Mouse (Mus musculus) forebrain, embryonic 15.5 days (tissue): ENCODE results near the gene Vps13c. TPM values are rescaled to one million over a fixed set of nuclear protein-coding genes. Genes with fewer than 3 reads are reported as not detected.

Source experiments
- ATAC-seq: fragments of 200-750 bp; cut with Nextera tagmentation; replicated peaks from 2 replicates; pipeline ENCODE4 v1.8.0; 2017; ENCODE audit warnings: mild to moderate bottlenecking, moderate TSS enrichment, moderate library complexity
- H3K27ac ChIP-seq: fragments of 300-500 bp; sonication (generic); replicated peaks from 2 replicates; pipeline ENCODE4 v1.5.1; 2015; ENCODE audit warnings: mild to moderate bottlenecking, inconsistent platforms
- H3K27me3 ChIP-seq: fragments of 300-500 bp; sonication (generic); 2 replicates; pipeline ENCODE4 v1.6.1; 2015; ENCODE audit warnings: inconsistent platforms
- H3K36me3 ChIP-seq: fragments of 300-500 bp; sonication (generic); 2 replicates; pipeline ENCODE4 v1.6.1; 2015; ENCODE audit warnings: mild to moderate bottlenecking, inconsistent platforms
- H3K4me1 ChIP-seq: fragments of 300-500 bp; sonication (generic); 2 replicates; pipeline ENCODE4 v1.6.1; 2015; ENCODE audit warnings: inconsistent platforms
- H3K4me2 ChIP-seq: fragments of 300-500 bp; sonication (generic); replicated peaks from 2 replicates; pipeline ENCODE4 v1.6.1; 2015; ENCODE audit warnings: mild to moderate bottlenecking, inconsistent platforms
- H3K4me3 ChIP-seq: fragments of 300-500 bp; sonication (generic); 2 replicates; pipeline ENCODE4 v1.5.1; 2015; ENCODE audit warnings: mild to moderate bottlenecking, inconsistent platforms
- H3K9ac ChIP-seq: fragments of 300-500 bp; sonication (generic); replicated peaks from 2 replicates; pipeline ENCODE4 v1.6.1; 2015; ENCODE audit warnings: mild to moderate bottlenecking, inconsistent platforms
- H3K9me3 ChIP-seq: fragments of 300-500 bp; sonication (generic); 2 replicates; pipeline ENCODE4 v1.6.1; 2016; ENCODE audit warnings: inconsistent platforms
- WGBS: fragments of 180-500 bp; shearing (Covaris S2); methylation state at CpG from one replicate; pipeline ENCODE4 v1.1.7; 2015; ENCODE audit warnings: mixed read lengths; 5-methylcytosine and 5-hydroxymethylcytosine counted together
- polyA plus RNA-seq: library from polyadenylated mRNA; unstranded; fragments of >200 nt; fragmentation: Nextera tagmentation; extraction: Ambion mirVana; gene quantifications from 2 replicates; pipeline ENCODE4 v1.2.1, GENCODE M21; 2015

Gene Vps13c
- polyA plus RNA-seq, 1 experiment from 2014 or later, result 7.8 TPM

- Histone ChIP-seq H3K4me1 (0 out of 2 replicates have a peak, but pooled peaks cover 4% of the 10 kb centered on the region), H3K36me3 (no peaks in the 10 kb centered on the region), H3K4me3 (no peak overlapping the region), H3K27me3 (no peaks in the 10 kb centered on the region), H3K9ac (no peak overlapping the region), H3K27ac (no peak overlapping the region), H3K4me2 (no peak overlapping the region), H3K9me3 (no peaks in the 10 kb centered on the region)
- 10% methylated on average over 8 of the region's 8 CpGs for WGBS
- no peak for ATAC-seq
Measured at GRCm38 (mm10) chr9:67813665-67814337, 26.4 kb upstream of the Vps13c start.

DNA sequence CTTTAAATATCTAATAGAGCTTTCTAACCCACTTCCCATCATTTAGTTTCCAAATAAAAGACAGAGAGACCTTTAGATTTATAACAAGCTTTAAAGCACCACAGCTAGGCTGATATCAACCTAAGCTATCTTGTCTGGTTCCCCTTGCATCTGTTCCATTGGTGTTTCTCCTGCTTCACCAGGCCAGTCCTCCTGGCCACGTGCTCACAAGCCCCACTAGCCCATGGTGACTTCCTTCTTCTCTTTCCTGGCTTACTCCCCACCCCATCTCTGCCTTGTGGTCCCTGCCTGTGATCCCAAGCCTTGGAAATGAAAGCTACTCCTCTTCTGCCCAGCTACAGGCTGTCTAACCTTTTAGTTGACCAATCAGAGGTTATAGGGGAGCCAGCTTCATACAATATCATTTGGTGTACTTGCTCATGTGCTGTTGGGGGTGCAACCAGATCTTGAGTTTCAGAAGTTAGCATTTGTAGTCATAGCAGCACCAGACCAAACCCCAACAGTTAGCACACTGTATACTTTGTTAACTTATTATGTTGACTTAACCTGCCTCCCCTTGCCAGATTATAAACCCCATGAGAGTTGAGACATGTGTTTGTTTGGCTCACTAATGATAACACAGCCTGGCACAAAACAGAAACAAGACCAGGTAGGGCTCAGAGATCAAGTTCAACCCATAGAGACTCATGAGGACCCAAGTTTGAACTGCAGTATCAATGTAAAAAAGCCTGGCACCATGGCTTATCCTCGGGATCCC is 23.8 kb upstream of the Vps13c start:
- no peaks in the 10 kb centered on the region for H3K27me3 ChIP-seq
- ATAC-seq, result no peak
- no peak overlapping the region for H3K27ac ChIP-seq
- H3K4me2 ChIP-seq, result no peak overlapping the region
- 70% methylated on average over 2 of the region's 2 CpGs for WGBS
- no peaks in the 10 kb centered on the region for H3K9me3 ChIP-seq
- 0 out of 2 replicates have a peak, but pooled peaks cover 4% of the 10 kb centered on the region for H3K4me1 ChIP-seq
- no peak overlapping the region for H3K4me3 ChIP-seq
- H3K36me3 ChIP-seq, result no peaks in the 10 kb centered on the region
- H3K9ac ChIP-seq, result no peak overlapping the region

DNA sequence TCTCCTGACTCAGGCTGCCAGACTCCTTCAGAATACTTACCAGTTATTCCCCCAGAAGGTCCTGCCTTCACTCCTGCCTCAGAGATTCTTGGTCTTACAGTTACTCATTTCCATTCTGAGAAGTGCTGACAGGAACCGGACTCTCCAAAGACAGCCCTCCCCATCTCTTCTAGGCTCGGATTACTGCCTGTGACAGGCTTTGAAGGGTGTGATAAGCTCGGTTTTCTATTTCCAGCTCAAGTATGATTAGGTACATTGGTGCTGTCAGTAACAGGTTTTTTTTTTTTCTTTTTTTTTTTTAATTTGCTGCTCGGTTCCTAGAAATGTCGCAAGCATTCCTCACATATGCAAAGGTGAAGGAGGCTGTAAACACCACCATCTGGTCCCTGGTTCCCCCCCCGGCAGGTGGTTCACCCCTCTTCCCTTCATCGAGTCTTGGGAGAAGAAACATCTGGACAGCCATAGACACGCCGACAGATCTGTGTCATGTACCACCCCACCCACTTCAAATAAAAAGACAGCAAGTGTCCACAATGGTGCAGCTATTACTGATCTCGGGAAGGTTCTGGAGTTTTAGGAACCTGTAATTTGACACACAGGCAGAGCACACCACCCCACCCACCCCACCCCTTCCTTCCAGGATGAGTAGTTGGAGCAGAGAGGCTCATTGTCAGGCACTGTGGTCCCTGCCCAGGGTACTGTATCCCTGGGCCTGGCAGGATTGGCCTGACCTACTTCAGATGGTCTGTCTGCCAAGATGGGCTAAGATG is 22.1 kb upstream of the Vps13c start:
- no peak for ATAC-seq
- 60% methylated on average over 10 of the region's 10 CpGs for WGBS

DNA sequence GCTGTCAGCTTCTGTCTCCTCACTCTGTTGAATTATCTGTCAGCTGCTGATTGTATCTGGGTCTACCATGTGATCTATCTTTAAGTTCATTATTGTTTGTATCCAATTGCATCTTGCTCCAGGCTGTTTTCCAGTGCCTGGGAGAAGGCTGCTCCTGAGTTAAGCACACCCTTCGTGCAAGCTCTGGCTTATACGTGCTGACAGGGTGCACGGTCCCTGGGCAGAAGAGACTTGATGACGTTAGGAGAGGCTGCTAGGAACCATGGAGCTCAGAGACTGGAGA is 21.6 kb upstream of the Vps13c start:
- H3K4me3 ChIP-seq, result no peak overlapping the region
- 0 out of 2 replicates have a peak, but pooled peaks cover 3% of the 10 kb centered on the region for H3K4me1 ChIP-seq
- H3K27me3 ChIP-seq, result no peaks in the 10 kb centered on the region
- no peak overlapping the region for H3K27ac ChIP-seq
- H3K9ac ChIP-seq, result no peak overlapping the region
- H3K4me2 ChIP-seq, result no peak overlapping the region
- ATAC-seq, result no peak
- H3K9me3 ChIP-seq, result no peaks in the 10 kb centered on the region
- WGBS, result 90% methylated on average over 4 of the region's 4 CpGs
- no peaks in the 10 kb centered on the region for H3K36me3 ChIP-seq

More for the DNA sequence above, 22.1 kb upstream of the Vps13c start:
- H3K36me3 ChIP-seq, result no peaks in the 10 kb centered on the region
- no peaks in the 10 kb centered on the region for H3K9me3 ChIP-seq
- H3K27me3 ChIP-seq, result no peaks in the 10 kb centered on the region
- H3K4me1 ChIP-seq, result 0 out of 2 replicates have a peak, but pooled peaks cover 4% of the 10 kb centered on the region
- no peak overlapping the region for H3K4me2 ChIP-seq
- H3K4me3 ChIP-seq, result no peak overlapping the region
- H3K9ac ChIP-seq, result no peak overlapping the region
- no peak overlapping the region for H3K27ac ChIP-seq

DNA sequence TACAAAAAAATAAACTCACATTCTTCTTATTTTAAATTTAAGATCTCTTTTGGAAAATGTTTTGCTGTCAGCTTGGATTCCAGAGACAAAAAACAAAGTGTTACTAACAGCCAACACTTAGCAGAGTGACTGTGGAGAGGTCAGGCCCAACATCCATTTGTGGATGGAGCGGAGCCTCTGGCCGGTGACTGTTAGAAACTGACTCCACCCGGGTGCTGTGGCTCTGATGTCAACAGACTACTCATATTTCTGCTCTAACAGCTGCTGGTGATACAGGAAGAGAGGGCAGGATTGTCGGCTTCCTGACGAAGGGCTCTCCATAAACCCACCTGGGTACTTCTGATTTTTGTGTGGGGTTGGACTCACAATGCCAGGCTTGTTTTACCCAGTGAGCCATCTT is 17.1 kb upstream of the Vps13c start:
- Histone ChIP-seq H3K4me2 (no peak overlapping the region), H3K27me3 (no peaks in the 10 kb centered on the region), H3K9me3 (no peaks in the 10 kb centered on the region), H3K4me3 (no peak overlapping the region), H3K36me3 (no peaks in the 10 kb centered on the region), H3K4me1 (no peaks in the 10 kb centered on the region), H3K9ac (no peak overlapping the region), H3K27ac (no peak overlapping the region)
- ATAC-seq, result no peak
- 89% methylated on average over 5 of the region's 5 CpGs for WGBS

DNA sequence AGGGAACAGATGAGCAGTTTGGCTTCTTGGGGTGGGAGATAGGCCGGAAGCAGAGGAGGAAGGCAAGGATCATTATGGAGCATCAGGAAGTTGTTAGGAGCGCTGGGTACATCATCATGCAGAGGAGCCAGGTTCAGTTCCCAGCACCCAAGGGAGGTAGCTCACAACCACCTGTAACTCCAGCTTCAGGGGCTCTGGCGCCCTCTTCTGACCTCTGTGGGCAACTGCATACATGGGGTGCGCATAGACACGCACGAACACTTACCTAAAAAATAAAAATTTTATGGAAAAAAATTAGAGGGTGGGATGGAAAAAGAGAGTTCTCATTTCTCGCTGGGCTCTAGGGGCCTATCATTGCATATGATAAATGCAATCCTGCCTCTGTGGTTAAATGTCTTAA is 14.7 kb upstream of the Vps13c start:
- Histone ChIP-seq H3K9ac (no peak overlapping the region), H3K4me2 (no peak overlapping the region), H3K9me3 (no peaks in the 10 kb centered on the region), H3K36me3 (no peaks in the 10 kb centered on the region), H3K4me1 (peaks cover 5% of the 10 kb centered on the region), H3K4me3 (no peak overlapping the region), H3K27ac (no peak overlapping the region), H3K27me3 (peaks cover 22% of the 10 kb centered on the region)
- ATAC-seq, result no peak
- 87% methylated on average over 7 of the region's 7 CpGs for WGBS

- ATAC-seq, result no peak
- 8% methylated on average over 3 of the region's 3 CpGs for WGBS
Measured at GRCm38 (mm10) chr9:67828182-67828581, 12.0 kb upstream of the Vps13c start.

DNA sequence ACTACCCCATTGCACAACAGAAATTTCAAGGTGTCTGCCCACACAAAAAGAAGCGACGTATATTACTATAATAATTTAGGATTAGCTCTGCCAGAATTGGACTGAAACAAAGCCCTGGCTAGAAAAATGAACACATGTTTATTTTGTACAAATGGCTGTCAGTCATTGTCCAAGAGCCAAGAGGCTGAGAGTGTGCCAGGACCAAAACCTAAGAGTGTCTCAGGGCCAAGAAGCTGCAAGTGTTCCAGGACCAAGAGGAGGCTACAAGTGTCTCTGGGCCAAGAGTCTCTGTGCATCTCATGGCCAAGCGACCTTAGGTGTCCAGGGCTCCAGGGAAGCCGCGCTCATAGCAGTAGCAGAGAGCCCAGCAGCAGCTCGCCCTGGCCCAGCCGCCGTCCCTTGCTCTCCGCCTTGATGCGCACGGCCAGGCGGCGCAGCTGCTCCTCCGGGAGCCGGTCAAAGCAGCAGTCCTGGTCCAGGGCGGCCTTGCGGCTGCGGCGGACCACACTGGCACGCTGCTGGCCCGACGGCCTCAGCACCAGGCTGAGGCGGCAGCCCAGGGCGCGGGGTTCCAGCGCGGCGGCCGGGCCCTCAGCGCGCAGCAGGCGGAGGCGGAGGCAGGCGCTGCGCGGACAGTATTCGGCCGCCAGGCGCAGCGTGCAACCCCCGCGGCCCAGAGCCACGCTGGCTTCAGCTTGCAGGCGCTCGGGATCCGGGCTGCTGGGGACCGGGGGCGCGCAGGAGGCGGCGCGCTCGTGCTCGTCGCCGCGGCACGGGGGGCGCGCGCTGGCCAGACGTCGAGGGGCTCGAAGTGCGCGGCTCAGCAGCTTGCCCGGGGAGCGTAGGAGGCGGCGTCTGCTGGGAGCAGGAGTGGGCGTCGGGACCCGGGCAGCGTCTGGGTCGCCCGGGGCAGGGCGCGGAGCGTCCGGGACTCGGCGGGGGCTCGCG is 9.5 kb upstream of the Vps13c start:
- Histone ChIP-seq H3K36me3 (no peaks in the 10 kb centered on the region), H3K27me3 (peaks cover 55% of the 10 kb centered on the region), H3K4me3 (peak overlapping the region; percentile 63), H3K4me2 (peak overlapping the region; percentile 88), H3K9ac (peak overlapping the region; percentile 40), H3K27ac (no peak overlapping the region), H3K9me3 (no peaks in the 10 kb centered on the region), H3K4me1 (peaks cover 23% of the 10 kb centered on the region)
- 2% methylated on average over 78 of the region's 84 CpGs for WGBS
- peak; percentile 78 for ATAC-seq

More at GRCm38 (mm10) chr9:67828182-67828581, 12.0 kb upstream of the Vps13c start:
- Histone ChIP-seq H3K27me3 (peaks cover 46% of the 10 kb centered on the region), H3K9ac (no peak overlapping the region), H3K9me3 (no peaks in the 10 kb centered on the region), H3K4me1 (peaks cover 23% of the 10 kb centered on the region), H3K27ac (no peak overlapping the region), H3K4me2 (no peak overlapping the region), H3K4me3 (no peak overlapping the region), H3K36me3 (no peaks in the 10 kb centered on the region)

- WGBS, result under 1% methylated on average over 57 of the region's 57 CpGs
Measured at GRCm38 (mm10) chr9:67831359-67832045, 8.7 kb upstream of the Vps13c start.

DNA sequence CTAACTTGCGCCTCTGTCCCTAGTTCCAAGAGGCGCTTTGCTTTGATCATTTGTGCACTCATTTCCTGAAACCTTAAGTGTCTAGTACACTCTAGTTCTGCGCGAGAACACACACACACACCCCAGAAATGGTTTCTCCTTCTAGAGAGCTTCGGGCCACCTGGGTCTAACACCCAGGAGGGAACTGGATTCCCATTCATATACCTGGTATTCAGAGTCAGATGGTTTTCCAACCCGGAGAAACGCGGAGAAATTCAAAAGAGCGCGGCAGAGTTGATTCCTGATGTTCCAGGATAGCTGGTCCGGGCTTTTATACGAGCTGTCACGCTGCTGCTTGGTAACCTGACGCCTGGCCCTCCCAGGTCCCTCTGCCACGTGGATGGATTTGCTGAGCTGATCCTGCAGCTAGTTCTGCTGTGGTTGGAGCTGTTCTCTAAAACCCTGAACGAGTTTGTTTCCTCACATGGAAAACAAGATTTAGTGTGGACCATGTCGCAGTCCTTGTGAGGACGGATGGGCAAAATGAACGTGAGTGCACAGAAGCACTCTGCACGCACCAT is 8.1 kb upstream of the Vps13c start, which contains the start of gene C2cd4a:
C2cd4a (minus strand) TSS at position 285 of the 560 bp plus-strand sequence.
- peak within 1 kb of the TSS; percentile 88 for H3K4me2 ChIP-seq
- peak within 1 kb of the TSS; percentile 63 for H3K4me3 ChIP-seq
- ATAC-seq, result no peak
- H3K9ac ChIP-seq, result peak within 1 kb of the TSS; percentile 42
- peaks cover 23% of the 10 kb centered on the region for H3K4me1 ChIP-seq
- peaks cover 55% of the 10 kb centered on the region for H3K27me3 ChIP-seq
- no peak within 1 kb of the TSS for H3K27ac ChIP-seq
- no peaks in the 10 kb centered on the region for H3K9me3 ChIP-seq
- no peaks in the 10 kb centered on the region for H3K36me3 ChIP-seq
- WGBS, result 2% methylated on average over 20 of the region's 20 CpGs

More at GRCm38 (mm10) chr9:67831359-67832045, 8.7 kb upstream of the Vps13c start:
- peak overlapping the region; percentile 63 for H3K4me3 ChIP-seq
- H3K36me3 ChIP-seq, result no peaks in the 10 kb centered on the region
- peaks cover 23% of the 10 kb centered on the region for H3K4me1 ChIP-seq
- peaks cover 55% of the 10 kb centered on the region for H3K27me3 ChIP-seq
- peak; percentile 73 for ATAC-seq
- H3K9me3 ChIP-seq, result no peaks in the 10 kb centered on the region
- H3K27ac ChIP-seq, result no peak overlapping the region
- peak overlapping the region; percentile 88 for H3K4me2 ChIP-seq
- peak overlapping the region; percentile 42 for H3K9ac ChIP-seq
